Mouse (Mus musculus) forebrain, postnatal 0 days (tissue): ENCODE measurements around the gene Trp53rka. TPM values are rescaled to one million over a fixed set of nuclear protein-coding genes. Genes with fewer than 3 reads are reported as not detected.
A peak's percentile ranks its signal among the peaks of the same experiment; 100 is the strongest.
"Not testable (repeated sequence)": the region's sequence is repeated elsewhere in the genome, so short reads cannot be mapped to it uniquely, and the experiment has no call there.

ENCODE experiments used
- ATAC-seq: fragments of 200-750 bp; cut with Nextera tagmentation; 2 replicates; pipeline ENCODE4 v1.8.0; 2017; ENCODE audit warnings: mild to moderate bottlenecking, moderate library complexity
- DNase-seq: peaks from one replicate; pipeline ENCODE4 v3.0.0-alpha.2; 2015
- H3K27ac ChIP-seq: fragments of 300-500 bp; sonication (generic); 2 replicates; pipeline ENCODE4 v1.5.1; 2014; ENCODE audit warnings: low read depth, mild to moderate bottlenecking, antibody characterized with exemption, low read length, moderate library complexity, mixed read lengths
- H3K27me3 ChIP-seq: fragments of 300-500 bp; sonication (generic); 2 replicates; pipeline ENCODE4 v1.6.1; 2014; ENCODE audit warnings: mild to moderate bottlenecking, low read length, mixed read lengths; ENCODE audit not compliant: insufficient read depth
- H3K36me3 ChIP-seq: fragments of 300-500 bp; sonication (generic); 2 replicates; pipeline ENCODE4 v1.6.1; 2014; ENCODE audit warnings: mild to moderate bottlenecking, moderate library complexity; ENCODE audit not compliant: insufficient read depth
- H3K4me1 ChIP-seq: fragments of 300-500 bp; sonication (generic); 2 replicates; pipeline ENCODE4 v1.6.1; 2014; ENCODE audit warnings: antibody characterized with exemption; ENCODE audit not compliant: insufficient read depth
- H3K4me2 ChIP-seq: fragments of 300-500 bp; sonication (generic); 2 replicates; pipeline ENCODE4 v1.6.1; 2014; ENCODE audit warnings: low read depth, mild to moderate bottlenecking, moderate library complexity
- H3K4me3 ChIP-seq: fragments of 300-500 bp; sonication (generic); 2 replicates; pipeline ENCODE4 v1.5.1; 2014; ENCODE audit warnings: low read depth, low read length, mixed read lengths
- H3K9ac ChIP-seq: fragments of 300-500 bp; sonication (generic); 2 replicates; pipeline ENCODE4 v1.6.1; 2014; ENCODE audit warnings: mild to moderate bottlenecking
- H3K9me3 ChIP-seq: fragments of 300-500 bp; sonication (generic); 2 replicates; pipeline ENCODE4 v1.6.1; 2016; ENCODE audit warnings: low read length
- CTCF ChIP-seq: sonication (generic); IDR thresholded peaks from 2 replicates; pipeline ENCODE4 v1.5.1; 2016; ENCODE audit warnings: antibody characterized with exemption, control low read depth, low read depth
- WGBS: fragments of 180-500 bp; shearing (Covaris S2); extraction: QIAGEN DNeasy Blood & Tissue Kit; methylation state at CpG from one replicate; pipeline ENCODE4 v1.1.7; 2014; 5-methylcytosine and 5-hydroxymethylcytosine counted together
- polyA plus RNA-seq: library from polyadenylated mRNA; unstranded; fragments of >200 nt; fragmentation: Nextera tagmentation; extraction: Ambion mirVana; gene quantifications from 2 replicates; pipeline ENCODE4 v1.2.1, GENCODE M21; 2015
- total RNA-seq: library from RNA; depleted of rRNA; stranded (reverse); fragments of >200 nt; gene quantifications from 2 replicates; pipeline ENCODE4 v1.2.3, GENCODE M21; 2014

Gene Trp53rka
- total and polyA plus RNA-seq, 2 experiments from 2014 or later, result 36.8 to 54.6 TPM

DNA sequence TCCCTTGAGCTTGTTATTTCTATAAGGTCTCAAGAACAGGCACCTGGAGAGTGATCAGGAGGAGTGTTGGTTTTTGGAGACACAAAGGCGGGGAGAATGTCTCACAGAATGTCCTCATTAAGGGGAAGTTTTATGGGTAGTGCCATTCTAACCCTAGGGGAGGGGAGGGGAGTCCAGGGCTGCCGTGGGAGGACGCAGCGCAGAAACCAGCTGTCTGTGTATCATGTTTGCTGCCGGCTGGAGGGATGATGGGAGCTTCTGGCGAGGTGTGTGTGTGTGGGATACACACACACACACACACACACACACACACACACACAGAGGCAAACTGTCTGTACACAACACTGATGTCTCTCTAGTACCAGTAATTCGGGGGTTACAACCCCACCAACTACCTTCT is 19.3 kb upstream of the Trp53rka start:
- no peak for TF ChIP-seq CTCF
- DNase-seq (no peak), ATAC-seq (no peak)
- Histone ChIP-seq H3K9ac (no peak overlapping the region), H3K4me1 (no peaks in the 10 kb centered on the region), H3K27me3 (no peaks in the 10 kb centered on the region), H3K36me3 (no peaks in the 10 kb centered on the region), H3K9me3 (no peaks in the 10 kb centered on the region), H3K4me2 (no peak overlapping the region), H3K4me3 (no peak overlapping the region), H3K27ac (no peak overlapping the region)
- 52% methylated on average over 7 of the region's 7 CpGs for WGBS

DNA sequence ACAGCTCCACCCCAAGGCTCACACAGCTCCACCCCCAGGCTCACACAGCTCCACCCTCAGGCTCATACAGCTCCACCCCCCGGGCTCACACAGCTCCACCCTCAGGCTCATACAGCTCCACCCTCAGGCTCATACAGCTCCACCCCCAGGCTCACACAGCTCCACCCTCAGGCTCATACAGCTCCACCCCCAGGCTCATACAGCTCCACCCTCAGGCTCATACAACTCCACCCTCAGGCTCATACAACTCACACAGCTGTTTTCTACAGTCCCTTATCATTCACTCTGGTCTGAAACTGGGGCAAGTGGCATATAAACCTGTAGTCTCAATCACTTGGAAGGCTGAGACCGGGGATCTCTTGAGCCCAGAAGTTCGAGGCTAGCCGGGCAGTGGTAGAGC is 18.4 kb upstream of the Trp53rka start:
- H3K36me3 ChIP-seq, H3K9me3 ChIP-seq, ATAC-seq, DNase-seq, H3K27me3 ChIP-seq, H3K4me2 ChIP-seq, H3K4me3 ChIP-seq, H3K9ac ChIP-seq, H3K27ac ChIP-seq, H3K4me1 ChIP-seq: not testable (repeated sequence)
- 90% methylated on average over 4 of the region's 4 CpGs for WGBS

DNA sequence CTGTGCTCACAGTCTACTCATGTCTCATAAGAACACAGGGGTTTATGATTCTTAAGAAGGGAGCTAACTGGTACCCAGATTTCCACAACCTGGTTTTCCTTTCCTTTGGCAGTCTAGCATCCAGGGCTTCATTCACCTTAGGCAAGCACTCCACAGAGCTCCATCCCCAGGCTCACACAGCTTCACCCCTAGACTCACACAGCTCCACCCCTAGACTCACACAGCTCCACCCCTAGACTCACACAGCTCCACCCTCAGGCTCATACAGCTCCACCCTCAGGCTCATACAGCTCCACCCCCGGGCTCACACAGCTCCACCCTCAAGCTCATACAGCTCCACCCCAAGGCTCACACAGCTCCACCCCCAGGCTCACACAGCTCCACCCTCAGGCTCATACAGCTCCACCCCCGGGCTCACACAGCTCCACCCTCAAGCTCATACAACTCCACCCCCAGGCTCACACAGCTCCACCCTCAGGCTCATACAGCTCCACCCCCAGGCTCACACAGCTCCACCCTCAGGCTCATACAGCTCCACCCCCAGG is 17.9 kb upstream of the Trp53rka start:
- WGBS, result 76% methylated on average over 2 of the region's 2 CpGs
- H3K27me3 ChIP-seq, H3K4me3 ChIP-seq, H3K27ac ChIP-seq, H3K4me2 ChIP-seq, H3K36me3 ChIP-seq, H3K9ac ChIP-seq, DNase-seq, ATAC-seq, H3K9me3 ChIP-seq, H3K4me1 ChIP-seq: not testable (repeated sequence)

DNA sequence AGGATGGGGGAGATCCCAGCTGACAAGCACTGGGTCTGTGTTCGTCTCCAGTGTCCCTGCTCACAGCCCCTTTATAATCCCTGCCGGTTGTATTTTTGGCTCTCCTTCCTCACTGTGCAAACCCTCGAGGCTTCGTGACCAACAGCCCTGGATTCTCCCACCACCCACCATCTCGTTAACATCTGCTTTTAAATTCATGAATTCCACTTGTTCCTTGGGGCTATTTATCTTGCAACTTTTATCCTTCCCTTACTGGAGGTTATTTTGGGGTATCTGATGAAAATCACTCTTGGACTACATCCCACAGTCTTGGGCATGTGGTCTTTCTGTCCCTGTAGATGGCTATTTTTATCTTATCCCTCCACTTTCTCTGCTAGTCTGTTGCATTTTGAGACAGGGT is 17.3 kb upstream of the Trp53rka start:
- Histone ChIP-seq H3K27me3 (no peaks in the 10 kb centered on the region), H3K4me3 (no peak overlapping the region), H3K36me3 (no peaks in the 10 kb centered on the region), H3K27ac (no peak overlapping the region), H3K9ac (no peak overlapping the region), H3K4me1 (no peaks in the 10 kb centered on the region), H3K4me2 (no peak overlapping the region), H3K9me3 (no peaks in the 10 kb centered on the region)
- WGBS, result 27% methylated on average over 5 of the region's 5 CpGs
- DNase-seq, result no peak
- ATAC-seq, result no peak
- no peak for TF ChIP-seq CTCF

DNA sequence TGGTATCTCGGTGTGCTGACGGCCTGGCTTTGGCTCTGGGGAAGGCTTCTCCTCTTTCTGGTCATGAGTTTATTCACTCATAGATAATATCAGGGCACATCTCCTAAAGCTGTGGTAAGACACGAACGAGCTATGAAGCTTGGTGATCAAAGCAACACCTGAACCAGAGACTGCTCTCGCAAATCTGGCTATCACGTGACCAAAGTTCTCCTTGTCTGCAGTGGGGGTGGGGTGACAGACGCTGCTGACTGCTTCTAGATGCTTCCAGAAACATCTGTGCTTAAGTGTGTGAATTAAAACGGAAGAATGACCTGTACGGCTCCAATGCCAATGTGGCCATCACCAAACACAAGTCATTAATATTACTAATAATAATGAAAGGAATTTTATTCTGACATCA is 16.6 kb upstream of the Trp53rka start:
- Histone ChIP-seq H3K27ac (no peak overlapping the region), H3K4me1 (no peaks in the 10 kb centered on the region), H3K36me3 (no peaks in the 10 kb centered on the region), H3K27me3 (no peaks in the 10 kb centered on the region), H3K9ac (no peak overlapping the region), H3K4me3 (no peak overlapping the region), H3K4me2 (no peak overlapping the region), H3K9me3 (no peaks in the 10 kb centered on the region)
- no peak for TF ChIP-seq CTCF
- DNase-seq (no peak), ATAC-seq (no peak)
- WGBS, result 79% methylated on average over 9 of the region's 9 CpGs

DNA sequence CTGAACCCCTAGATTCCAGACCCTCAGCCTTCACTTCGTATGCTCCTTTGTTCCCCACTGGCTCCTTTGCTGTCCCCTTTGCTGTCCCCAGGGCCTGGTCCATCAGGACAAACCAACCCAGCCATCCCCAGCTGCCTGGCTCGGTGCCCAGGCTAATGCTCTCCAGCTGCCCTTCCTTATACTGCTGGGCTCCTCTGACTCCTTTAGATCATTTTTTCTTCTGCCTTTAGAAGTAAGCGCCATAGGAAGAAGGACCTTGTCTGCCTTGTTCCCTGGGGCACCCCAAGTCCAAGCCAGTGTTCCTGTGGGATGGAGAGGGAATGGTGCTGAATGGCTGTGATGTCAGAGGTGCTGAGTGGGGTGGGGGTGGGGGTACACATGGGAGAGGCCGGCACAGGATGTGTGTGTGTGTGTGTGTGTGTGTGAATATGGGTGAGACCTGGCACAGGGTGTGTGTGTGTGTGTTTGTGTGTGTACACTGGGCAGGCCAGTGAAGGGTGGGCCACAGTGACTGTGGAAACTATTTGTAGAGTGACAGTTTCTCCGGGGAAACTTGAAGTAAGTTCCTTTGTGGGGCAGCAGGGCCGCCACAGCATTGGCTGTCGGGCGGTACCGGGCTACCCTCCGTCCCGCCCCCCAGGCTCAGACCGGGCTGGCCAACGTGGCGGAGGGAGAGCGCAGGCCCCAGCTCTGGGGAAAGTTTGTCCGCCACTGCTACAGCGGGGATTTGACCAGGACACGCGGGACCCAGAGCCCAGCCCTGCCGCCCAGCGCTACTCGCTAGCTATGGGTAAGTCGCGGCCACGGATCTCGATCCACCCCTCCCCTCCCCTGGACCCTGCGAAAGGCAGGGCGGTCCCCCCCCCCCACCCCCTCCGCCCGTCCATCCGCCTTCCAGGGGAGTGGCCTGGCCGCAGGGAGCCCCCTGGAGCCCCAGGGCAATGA is 10.4 kb upstream of the Trp53rka start, which contains the start of gene Slc2a10:
TSS of gene Slc2a10 (plus strand) at position 529 of the 945 bp plus-strand sequence.
- Histone ChIP-seq H3K4me1 (no peaks in the 10 kb centered on the region), H3K36me3 (no peaks in the 10 kb centered on the region), H3K9ac (peak within 1 kb of the TSS; percentile 31; the same call in 1 of the 2 replicates), H3K27me3 (no peaks in the 10 kb centered on the region), H3K4me3 (peak within 1 kb of the TSS; percentile 26), H3K27ac (no peak within 1 kb of the TSS; the same call in 1 of the 2 replicates), H3K9me3 (no peaks in the 10 kb centered on the region), H3K4me2 (peak within 1 kb of the TSS; percentile 41)
- ATAC-seq (peak; percentile 78), DNase-seq (peak; percentile 30)
- no peak for TF ChIP-seq CTCF
- 7% methylated on average over 30 of the region's 32 CpGs for WGBS

DNA sequence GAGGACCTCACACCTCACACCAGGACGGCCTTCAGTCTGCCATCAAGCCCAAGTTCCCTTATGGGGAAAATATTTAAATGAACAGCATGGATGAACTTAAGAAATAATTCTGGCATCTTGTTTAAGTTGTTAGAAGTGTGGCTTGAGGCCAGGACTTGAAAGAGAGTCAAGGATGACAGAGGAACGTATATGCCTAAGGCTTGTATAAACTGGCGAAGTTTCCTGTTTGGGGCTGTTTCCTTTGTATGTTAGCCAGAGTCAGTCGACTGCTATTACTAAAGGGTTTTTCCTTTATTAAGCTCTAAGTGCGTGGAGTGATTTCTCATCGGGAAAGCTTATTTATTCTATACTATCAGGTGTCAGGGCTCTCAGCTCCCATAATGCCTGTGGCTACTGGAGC is 5.7 kb upstream of the Trp53rka start:
- Histone ChIP-seq H3K9ac (no peak overlapping the region), H3K27ac (no peak overlapping the region), H3K36me3 (no peaks in the 10 kb centered on the region), H3K9me3 (no peaks in the 10 kb centered on the region), H3K4me2 (no peak overlapping the region), H3K4me3 (no peak overlapping the region), H3K27me3 (no peaks in the 10 kb centered on the region), H3K4me1 (no peaks in the 10 kb centered on the region; the same call in 1 of the 2 replicates)
- TF ChIP-seq CTCF, result no peak
- no peak for DNase-seq
- ATAC-seq, result no peak
- WGBS, result 62% methylated on average over 6 of the region's 6 CpGs
